Mouse (Mus musculus) Muller cell, postnatal 12 days (primary cell): ENCODE results near the gene Nfatc3.

ENCODE experiments used
- DNase-seq: peaks from one replicate; pipeline ENCODE4 v3.0.0-alpha.2; 2015; ENCODE audit errors: inconsistent ontology term

The Nfatc3 gene

DNA sequence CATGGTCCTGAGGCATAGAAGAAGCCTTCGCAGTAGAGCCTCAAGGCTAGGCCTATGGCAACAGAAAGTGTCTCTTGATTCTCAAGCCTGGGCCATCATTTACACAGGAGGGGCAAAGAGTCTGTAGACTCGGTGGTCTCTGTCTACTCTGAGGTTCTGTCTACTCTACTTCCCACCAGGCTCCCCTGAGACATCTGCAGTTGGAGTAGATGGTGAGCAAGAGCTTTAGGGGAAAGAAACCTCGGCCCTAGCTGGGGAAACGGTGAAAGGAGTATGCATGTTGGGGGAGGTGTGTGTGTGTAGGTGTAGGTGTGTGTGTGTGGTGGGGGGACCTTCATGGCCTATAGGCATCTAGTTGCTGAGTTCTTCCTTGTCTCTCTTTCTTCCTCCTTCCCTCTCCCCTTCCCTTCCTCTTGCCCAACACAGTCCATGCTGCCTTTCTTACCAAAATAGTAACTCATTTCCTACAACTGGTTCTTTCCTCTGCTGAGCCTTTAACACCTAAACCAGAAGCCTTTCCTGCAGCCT lies 2.1 kb upstream of the Nfatc3 start:
- no peak for DNase-seq

DNA sequence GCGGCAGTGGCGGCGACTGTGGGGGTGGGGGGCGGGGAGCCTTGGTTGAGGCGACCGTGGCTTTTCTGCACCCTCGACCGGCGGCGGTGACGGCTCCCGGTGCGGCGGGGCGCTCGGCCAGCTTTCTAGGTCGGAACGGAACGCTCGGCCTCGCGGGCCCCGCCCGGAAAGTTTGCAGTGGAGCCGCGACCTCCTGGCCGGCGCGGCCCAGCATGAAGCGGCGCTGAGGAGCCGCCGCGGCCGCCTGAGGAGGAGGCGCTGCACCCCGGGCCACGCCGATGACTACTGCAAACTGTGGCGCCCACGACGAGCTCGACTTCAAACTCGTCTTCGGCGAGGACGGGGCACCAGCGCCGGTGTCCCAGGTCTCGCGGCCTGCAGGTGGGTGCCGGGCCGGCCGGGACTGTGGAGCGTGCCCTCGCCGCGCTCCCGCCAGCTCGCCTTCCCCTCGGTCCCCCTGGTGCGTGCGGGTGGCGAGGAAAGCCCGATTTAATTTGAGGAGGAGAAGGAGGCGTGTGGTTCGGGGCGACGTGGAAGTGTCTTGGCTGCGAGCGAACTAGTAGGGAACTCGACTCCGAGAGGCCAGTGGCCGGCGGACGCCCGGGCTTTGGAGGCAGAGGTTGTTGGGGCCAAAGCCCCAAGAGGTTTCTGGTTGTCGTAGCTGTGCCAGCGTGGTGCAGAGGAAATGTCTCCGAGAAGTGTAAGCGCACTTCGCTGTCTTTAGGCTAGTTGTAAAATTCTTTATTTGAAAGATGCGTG lies 1.2 kb downstream of the Nfatc3 start:
- peak; percentile 78 for DNase-seq

GRCm38 (mm10) chr8:106060521-106060920 lies 1.9 kb downstream of the Nfatc3 start:
- DNase-seq, result peak; percentile 34

DNA sequence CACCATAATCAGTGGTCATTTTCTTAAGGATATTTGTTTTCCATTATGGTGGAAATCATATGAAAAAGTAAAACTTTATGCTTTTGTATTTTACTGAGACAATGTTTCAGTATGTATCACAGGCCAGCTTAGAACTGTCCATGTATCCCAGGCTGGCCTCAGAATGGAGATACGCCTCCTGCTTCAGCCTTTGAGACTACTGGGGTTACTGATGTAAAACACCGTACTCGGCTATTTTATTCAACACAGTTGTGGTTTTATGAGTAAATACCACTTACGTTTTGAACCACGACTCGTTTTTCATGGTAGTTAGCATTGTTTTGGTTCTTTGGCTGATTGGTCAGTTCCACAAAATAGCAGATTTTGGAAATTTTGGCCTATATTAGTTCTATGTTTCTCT lies 3.0 kb downstream of the Nfatc3 start:
- no peak for DNase-seq

DNA sequence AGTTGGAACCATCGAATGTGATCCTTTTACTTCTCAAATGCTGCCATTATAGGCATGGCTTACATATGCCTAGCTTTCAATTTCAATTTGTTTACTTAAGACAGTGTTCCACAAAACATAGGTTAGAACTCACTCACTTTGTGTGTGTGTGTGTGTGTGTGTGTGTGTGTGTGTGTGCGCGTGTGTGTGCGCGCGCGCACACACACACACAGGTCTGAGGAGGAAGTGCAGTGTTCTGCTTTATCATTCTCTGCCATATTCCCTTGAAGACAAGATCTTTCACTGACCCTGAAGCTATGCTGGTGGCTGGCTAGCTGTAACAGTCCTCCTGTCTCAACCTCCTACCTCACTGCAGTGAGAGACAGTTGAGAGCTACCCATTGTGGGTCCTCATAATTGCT lies 4.4 kb downstream of the Nfatc3 start:
- no peak for DNase-seq

DNA sequence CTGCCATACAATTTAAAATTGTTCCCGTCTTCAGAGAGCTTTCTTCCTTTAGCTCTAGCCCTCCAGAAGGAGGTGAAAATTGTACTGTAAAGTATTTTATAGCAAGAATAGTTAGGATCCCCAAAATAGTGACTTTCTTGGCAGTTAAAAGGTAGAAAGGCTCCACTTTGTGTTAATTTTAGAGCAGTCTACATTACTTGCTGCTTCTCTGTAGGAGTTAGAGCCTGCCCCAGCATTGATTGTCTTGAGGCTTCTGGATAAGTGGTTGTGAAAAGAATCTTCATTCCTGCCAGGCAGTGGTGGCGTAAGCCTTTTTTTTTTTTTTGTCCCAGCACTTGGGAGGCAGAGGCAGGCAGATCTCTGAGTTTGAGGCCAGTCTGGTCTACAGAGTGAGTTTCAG lies 8.1 kb downstream of the Nfatc3 start:
- DNase-seq, result no peak

DNA sequence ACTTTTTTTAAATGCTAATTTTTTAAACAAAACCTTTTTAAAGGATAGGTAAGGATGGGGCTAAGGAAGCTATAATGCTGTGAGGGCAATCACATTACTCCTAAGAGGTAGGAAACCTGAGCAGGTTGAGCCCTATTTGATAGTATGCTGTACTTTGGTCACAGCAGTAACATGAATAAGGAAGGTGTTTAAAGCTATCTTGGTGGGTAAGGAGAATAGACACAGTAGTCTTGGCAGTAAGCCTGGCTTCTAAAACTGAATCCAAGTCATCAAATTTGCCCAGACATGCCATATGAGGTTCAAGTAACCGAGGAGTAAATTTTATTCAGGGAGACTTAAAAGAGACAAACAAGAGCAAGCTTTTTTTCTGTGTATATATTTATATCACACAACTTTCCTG lies 10.9 kb downstream of the Nfatc3 start:
- peak; percentile 35 for DNase-seq

DNA sequence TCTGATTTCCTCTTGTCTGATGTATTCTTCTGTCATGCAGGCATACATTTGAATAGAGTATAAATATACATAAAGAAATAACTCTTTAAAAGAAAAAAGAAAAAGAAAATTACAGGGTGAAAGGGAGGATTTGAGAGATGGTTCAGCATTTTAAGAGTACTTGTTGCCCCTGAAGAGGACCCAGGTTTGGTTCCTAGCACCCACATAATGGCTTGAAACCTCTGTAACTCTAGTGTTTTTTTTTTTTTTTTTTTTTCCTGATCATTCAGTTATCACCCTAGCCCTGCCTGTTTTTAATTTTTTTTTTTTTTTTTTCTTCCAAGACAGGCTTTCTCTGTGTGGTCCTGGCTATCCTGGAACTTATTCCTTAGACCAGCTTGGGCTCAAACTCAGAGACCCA lies 13.5 kb downstream of the Nfatc3 start:
- DNase-seq, result no peak

DNA sequence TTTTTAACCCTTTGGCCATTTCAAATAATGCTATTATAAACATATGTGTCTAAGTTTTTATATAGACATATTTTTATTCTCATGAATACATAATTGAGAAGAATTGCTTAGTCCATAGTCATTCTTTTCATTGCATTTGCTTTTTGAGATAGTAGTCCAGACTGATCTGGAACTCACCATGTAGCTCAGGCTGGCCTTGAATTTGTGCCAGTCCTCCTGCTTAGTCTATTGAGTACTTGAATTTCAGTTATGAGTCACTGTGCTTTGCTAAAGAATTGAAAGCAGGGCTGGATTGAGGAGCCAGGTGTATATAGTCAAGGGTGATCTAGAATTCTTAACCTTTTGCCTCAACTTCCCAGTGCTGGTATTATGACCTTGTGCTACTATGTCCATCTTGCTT lies 15.6 kb downstream of the Nfatc3 start:
- DNase-seq, result no peak

- no peak for DNase-seq
Observed at GRCm38 (mm10) chr8:106074659-106075058, 16.0 kb downstream of the Nfatc3 start.

GRCm38 (mm10) chr8:106075161-106075862 lies 16.7 kb downstream of the Nfatc3 start:
- DNase-seq, result no peak

- no peak for DNase-seq
Observed at GRCm38 (mm10) chr8:106075863-106076174, 17.2 kb downstream of the Nfatc3 start.

- no peak for DNase-seq
Observed at GRCm38 (mm10) chr8:106076612-106077011, 18.0 kb downstream of the Nfatc3 start.

DNA sequence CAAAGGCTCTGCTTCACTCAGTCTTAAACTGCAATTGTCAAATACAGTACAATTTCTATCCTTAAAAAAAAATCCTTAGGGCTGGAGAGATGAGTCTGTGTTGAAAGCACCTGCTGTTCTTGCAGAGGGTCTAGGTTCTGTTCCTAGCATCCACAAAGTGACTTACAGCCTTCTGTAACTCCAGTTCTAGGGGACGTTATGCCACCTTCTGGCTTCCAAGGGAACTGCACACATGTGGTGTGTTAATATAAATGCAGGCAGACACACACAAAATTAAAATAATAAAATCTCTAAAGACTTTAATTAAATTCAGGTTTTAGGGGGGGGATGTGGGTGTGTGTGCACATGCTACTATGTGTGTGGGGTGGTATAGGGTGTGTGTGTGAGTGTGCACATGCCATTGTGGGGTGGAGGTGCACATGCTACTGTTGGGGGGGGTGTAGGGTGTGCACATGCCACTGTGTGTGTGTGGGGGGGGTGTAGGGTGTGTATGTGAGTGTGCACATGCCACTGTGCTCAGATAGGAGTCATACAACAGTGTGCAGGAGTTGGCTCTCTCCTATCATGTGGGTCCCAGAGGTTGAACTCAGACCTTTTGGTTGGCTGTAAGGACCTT lies 18.9 kb downstream of the Nfatc3 start:
- DNase-seq, result no peak

DNA sequence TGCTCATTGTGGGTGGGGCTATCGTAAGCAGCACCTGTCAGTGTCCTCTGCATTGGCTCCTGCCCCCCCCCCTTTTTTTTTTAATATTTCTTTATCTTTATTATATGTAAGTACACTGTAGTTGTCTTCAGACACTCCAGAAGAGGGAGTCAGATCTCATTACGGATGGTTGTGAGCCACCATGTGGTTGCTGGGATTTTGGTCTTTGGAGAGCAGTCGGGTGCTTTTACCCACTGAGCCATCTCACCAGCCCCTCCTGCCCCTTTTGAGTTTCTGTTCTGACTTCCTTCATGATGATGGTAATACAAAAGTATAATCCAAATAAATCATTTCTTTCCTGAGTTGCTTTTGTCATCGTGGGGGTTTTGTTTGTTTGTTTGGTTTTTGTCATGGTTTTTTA lies 43.7 kb downstream of the Nfatc3 start:
- no peak for DNase-seq

- DNase-seq, result no peak
Observed at GRCm38 (mm10) chr8:106103888-106104287, 45.2 kb downstream of the Nfatc3 start.

DNA sequence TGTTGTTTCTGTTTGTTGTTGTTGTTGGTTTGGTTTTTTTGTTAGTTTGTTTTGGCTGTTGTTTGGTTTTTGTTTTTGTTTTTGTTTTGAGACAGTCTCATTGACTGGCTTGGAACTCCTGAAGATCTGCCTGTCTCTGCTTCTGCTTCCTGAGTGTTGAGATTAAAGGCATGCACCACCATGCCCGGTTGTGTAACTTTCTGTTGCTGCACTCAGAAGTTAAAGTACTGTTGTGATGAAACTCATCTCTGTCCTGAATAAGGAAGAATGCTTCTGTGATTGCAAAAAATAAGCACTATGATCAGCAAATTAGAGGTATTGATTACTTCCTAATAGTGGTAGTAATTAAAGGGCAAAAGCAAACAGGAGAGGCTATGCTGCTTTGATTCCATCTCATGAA lies 47.6 kb downstream of the Nfatc3 start:
- DNase-seq, result no peak

GRCm38 (mm10) chr8:106108080-106108479 lies 49.4 kb downstream of the Nfatc3 start:
- no peak for DNase-seq

DNA sequence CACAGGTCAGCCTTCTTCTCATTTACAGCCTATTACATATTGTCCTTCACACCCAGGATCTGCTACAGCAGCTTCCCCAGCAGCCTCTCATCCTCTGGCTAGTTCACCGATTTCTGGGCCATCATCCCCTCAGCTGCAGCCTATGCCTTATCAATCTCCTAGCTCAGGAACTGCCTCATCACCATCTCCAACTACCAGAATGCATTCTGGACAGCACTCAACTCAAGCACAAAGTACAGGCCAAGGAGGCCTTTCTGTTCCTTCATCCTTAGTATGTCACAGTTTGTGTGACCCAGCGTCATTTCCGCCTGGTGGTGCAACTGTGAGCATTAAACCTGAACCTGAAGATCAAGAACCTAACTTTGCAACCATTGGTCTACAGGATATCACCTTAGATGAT lies 50.1 kb downstream of the Nfatc3 start:
- DNase-seq, result no peak

DNA sequence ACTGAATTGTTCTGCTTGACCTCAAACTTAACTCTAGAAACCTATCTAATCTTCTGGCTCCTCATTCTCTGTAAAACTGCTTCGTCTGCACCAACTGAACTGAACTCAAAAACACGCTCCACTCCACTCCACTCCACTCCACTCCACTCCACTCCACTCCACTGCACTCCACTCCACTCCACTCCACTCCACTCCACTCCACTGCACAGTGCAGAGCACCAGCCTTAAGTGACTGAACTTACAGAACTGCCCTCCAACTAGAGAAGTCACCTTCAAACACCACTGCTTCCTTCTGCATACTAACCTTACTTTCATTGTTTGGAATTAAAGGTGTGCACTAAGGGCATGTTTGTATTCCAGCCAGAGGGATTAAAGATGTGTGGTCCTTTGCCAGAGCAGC lies 53.4 kb downstream of the Nfatc3 start:
- DNase-seq, result no peak

- DNase-seq, result no peak
Observed at GRCm38 (mm10) chr8:106112514-106112913, 53.9 kb downstream of the Nfatc3 start.

GRCm38 (mm10) chr8:106115897-106116296 lies 57.3 kb downstream of the Nfatc3 start:
- DNase-seq, result no peak

DNA sequence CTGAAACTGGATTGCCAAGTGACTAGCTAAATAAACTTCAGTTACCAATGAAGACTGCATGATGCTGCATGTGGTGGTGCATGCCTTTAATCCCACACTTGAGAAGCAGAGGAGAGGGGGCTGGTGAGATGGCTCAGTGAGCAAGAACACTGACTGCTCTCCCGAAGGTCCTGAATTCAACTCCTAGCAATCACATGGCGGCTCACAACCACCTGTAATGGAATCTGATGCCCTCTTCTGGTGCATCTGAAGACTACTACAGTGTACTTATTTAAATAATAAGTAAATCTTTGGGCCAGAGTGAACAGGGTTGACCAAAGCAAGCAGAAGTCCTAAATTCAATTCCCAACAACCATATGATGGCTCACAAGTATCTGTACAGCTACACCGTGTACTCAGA lies 64.8 kb downstream of the Nfatc3 start:
- no peak for DNase-seq
